In the genomic region with DNA sequence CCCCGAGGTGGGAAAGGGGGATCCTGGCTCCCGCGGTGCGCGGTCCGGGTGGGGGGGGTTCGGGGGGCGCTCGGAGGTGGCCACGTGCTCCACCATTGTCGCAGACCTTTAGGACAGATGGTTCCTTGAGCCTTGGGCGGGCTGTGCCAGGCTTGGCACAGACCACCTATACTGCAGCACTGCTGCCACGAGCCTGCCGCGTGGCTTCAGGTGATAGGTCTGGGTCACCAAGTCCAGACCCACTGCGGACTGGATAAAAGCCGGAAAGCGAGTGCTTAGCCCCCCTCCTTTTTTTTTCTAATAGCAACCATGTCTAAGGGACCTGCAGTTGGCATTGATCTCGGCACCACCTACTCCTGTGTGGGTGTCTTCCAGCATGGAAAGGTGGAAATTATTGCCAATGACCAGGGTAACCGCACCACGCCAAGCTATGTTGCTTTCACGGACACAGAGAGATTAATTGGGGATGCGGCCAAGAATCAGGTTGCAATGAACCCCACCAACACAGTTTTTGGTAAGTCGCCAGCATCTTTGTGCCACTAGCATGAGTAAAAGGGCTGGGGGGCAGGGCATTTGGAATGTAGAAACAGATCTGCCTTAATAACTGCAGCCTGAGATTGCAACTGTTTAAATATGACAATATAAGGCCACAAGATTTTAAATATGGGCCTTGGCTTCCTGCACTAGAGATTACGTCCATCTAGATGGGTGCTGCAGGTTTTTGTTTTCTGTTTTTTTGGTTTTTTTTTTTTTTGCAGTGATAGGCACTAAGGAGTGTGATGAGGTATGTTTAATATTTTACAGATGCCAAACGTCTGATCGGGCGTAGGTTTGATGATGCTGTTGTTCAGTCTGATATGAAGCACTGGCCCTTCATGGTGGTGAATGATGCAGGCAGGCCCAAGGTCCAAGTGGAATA, we compare ENCODE assay signal across 8 mouse cellular contexts. TPM values are rescaled to one million over a fixed set of nuclear protein-coding genes. Genes with fewer than 3 reads are reported as not detected.
DNase-seq lines count a peak whose midpoint lies in the region; ATAC-seq and TF ChIP-seq lines count a peak whose summit lies in the region.
"Not testable (repeated sequence)": the region's sequence is repeated elsewhere in the genome, so short reads cannot be mapped to it uniquely, and the experiment has no call there.

No protein-coding gene starts in this region.

- peak; percentile 38 to 41 for DNase-seq in adrenal gland, adult 18-20 months (ENCODE audit: low spot score in 2 of 2)
- DNase-seq in cerebellum, postnatal 25 days = peak; percentile 80 to 84
- peak; percentile 51 for DNase-seq in hindbrain, embryonic 11.5 days (ENCODE audit: low spot score)
- peak; percentile 66 to 74 for DNase-seq in kidney, postnatal 25 days
- peak; percentile 80 for DNase-seq in midbrain, postnatal 0 days (ENCODE audit: low spot score)
- DNase-seq in thymus, adult 2 months = peak; percentile 22

- under 1% methylated on average over 28 of the region's 28 CpGs for WGBS in forebrain, embryonic 16.5 days
- WGBS in hindbrain, embryonic 11.5 days = 1% methylated on average over 23 of the region's 28 CpGs
- under 1% methylated on average over 28 of the region's 28 CpGs for WGBS in liver, embryonic 15.5 days (ENCODE audit: insufficient replicate concordance)
- WGBS in midbrain, postnatal 0 days = under 1% methylated on average over 27 of the region's 28 CpGs
- under 1% methylated on average over 28 of the region's 28 CpGs for WGBS in thymus, adult 2 months

- peaks cover 30% of the 10 kb centered on the region for H3K36me3 ChIP-seq in forebrain, embryonic 16.5 days (ENCODE audit: control insufficient read depth, insufficient read depth)
- not testable (repeated sequence) for H3K36me3 ChIP-seq in hindbrain, embryonic 11.5 days (ENCODE audit: control insufficient read depth, insufficient read depth, low read length); midbrain, postnatal 0 days (ENCODE audit: insufficient read depth, low read length)
- H3K36me3 ChIP-seq in liver, embryonic 15.5 days (replicated peaks) = peaks cover 49% of the 10 kb centered on the region
- H3K36me3 ChIP-seq in thymus, adult 2 months (ENCODE audit: control insufficient read depth, insufficient read depth, low read length) = peaks cover 40% of the 10 kb centered on the region

- peak overlapping the region; percentile 96 for H3K4me3 ChIP-seq in forebrain, embryonic 16.5 days (replicated peaks; ENCODE audit: low read length)
- H3K4me3 ChIP-seq in hindbrain, embryonic 11.5 days (ENCODE audit: low read depth, low read length) = peak overlapping the region; percentile 83
- H3K4me3 ChIP-seq in liver, embryonic 15.5 days (replicated peaks) = peak overlapping the region; percentile 91
- peak overlapping the region; percentile 94 for H3K4me3 ChIP-seq in midbrain, postnatal 0 days (ENCODE audit: low read depth, low read length)
- H3K4me3 ChIP-seq in thymus, adult 2 months (ENCODE audit: control insufficient read depth, insufficient read depth, low read length) = peak overlapping the region; percentile 91

- H3K27me3 ChIP-seq in forebrain, embryonic 16.5 days (replicated peaks; ENCODE audit: control insufficient read depth, insufficient read depth, low read length); hindbrain, embryonic 11.5 days (ENCODE audit: control insufficient read depth, insufficient read depth, low read length); liver, embryonic 15.5 days; midbrain, postnatal 0 days (ENCODE audit: insufficient read depth, low read length); thymus, adult 2 months (ENCODE audit: control insufficient read depth, insufficient read depth, low read length): not testable (repeated sequence)

- peak overlapping the region; percentile 79 for H3K4me2 ChIP-seq in forebrain, embryonic 16.5 days (ENCODE audit: low read length)
- H3K4me2 ChIP-seq in hindbrain, embryonic 11.5 days (replicated peaks; ENCODE audit: low read depth, low read length) = peak overlapping the region; percentile 74
- H3K4me2 ChIP-seq in liver, embryonic 15.5 days = peak overlapping the region; percentile 85
- peak overlapping the region; percentile 56 for H3K4me2 ChIP-seq in midbrain, postnatal 0 days (ENCODE audit: low read depth, low read length, poor library complexity, severe bottlenecking)

- H3K4me1 ChIP-seq in forebrain, embryonic 16.5 days (replicated peaks; ENCODE audit: control insufficient read depth, insufficient read depth, low read length) = peaks cover 37% of the 10 kb centered on the region
- H3K4me1 ChIP-seq in hindbrain, embryonic 11.5 days (replicated peaks; ENCODE audit: control insufficient read depth, insufficient read depth, low read length); midbrain, postnatal 0 days (ENCODE audit: insufficient read depth, low read length); thymus, adult 2 months (replicated peaks; ENCODE audit: control insufficient read depth, insufficient read depth, low read length): not testable (repeated sequence)
- H3K4me1 ChIP-seq in liver, embryonic 15.5 days (replicated peaks) = peaks cover 43% of the 10 kb centered on the region

- peak overlapping the region; percentile 97 for H3K27ac ChIP-seq in forebrain, embryonic 16.5 days (ENCODE audit: low read length)
- H3K27ac ChIP-seq in hindbrain, embryonic 11.5 days (ENCODE audit: low read depth, low read length) = peak overlapping the region; percentile 98
- peak overlapping the region; percentile 95 for H3K27ac ChIP-seq in liver, embryonic 15.5 days (replicated peaks)
- H3K27ac ChIP-seq in midbrain, postnatal 0 days (ENCODE audit: low read depth, low read length) = peak overlapping the region; percentile 97
- peak overlapping the region; percentile 73 for H3K27ac ChIP-seq in thymus, adult 2 months (ENCODE audit: control insufficient read depth, insufficient read depth, low read length)

- TF ChIP-seq CTCF in midbrain, postnatal 0 days (IDR thresholded peaks at IDR 0.05); thymus, adult 2 months (IDR thresholded peaks at IDR 0.05; ENCODE audit: borderline replicate concordance, control insufficient read depth, extremely low read depth, insufficient read depth, low read length, poor library complexity): not testable (repeated sequence)

- peak overlapping the region; percentile 99 for H3K9ac ChIP-seq in forebrain, embryonic 16.5 days (replicated peaks; ENCODE audit: low read depth, low read length)
- H3K9ac ChIP-seq in hindbrain, embryonic 11.5 days (ENCODE audit: low read depth, low read length) = peak overlapping the region; percentile 99
- peak overlapping the region; percentile 95 for H3K9ac ChIP-seq in liver, embryonic 15.5 days
- peak overlapping the region; percentile 98 for H3K9ac ChIP-seq in midbrain, postnatal 0 days (replicated peaks; ENCODE audit: low read length, poor library complexity, severe bottlenecking)

- peak; percentile 7; the same call in 1 of the 2 replicates for ATAC-seq in forebrain, embryonic 16.5 days
- ATAC-seq in hindbrain, embryonic 11.5 days (ENCODE audit: low FRiP score) = peak; percentile 34
- not testable (repeated sequence) for ATAC-seq in liver, embryonic 15.5 days (ENCODE audit: insufficient read depth)
- peak; percentile 19 for ATAC-seq in midbrain, postnatal 0 days (ENCODE audit: low FRiP score)

- H3K9me3 ChIP-seq in forebrain, embryonic 16.5 days (ENCODE audit: control insufficient read depth, low read length); hindbrain, embryonic 11.5 days (ENCODE audit: control insufficient read depth, low read length); liver, embryonic 15.5 days (replicated peaks); midbrain, postnatal 0 days (ENCODE audit: low read length): not testable (repeated sequence)

- not testable (repeated sequence) for TF ChIP-seq POLR2A in thymus, adult 2 months (IDR thresholded peaks at IDR 0.05; ENCODE audit: control insufficient read depth, extremely low read depth, insufficient read depth, low read length, poor library complexity)

RNA-seq across cellular contexts. Expression of a gene that starts 1.1 kb away (rescaled TPM):
- 1,000 to 10,000 TPM; 3,946 to 4,032 TPM for total RNA-seq in adrenal gland, adult 18-20 months (2021)
- polyA plus RNA-seq in forebrain, embryonic 16.5 days (2015; fragmentation: Nextera tagmentation; extraction: Ambion mirVana) = 3,453 and 3,528 TPM in 2 replicates
- polyA plus RNA-seq in hindbrain, embryonic 11.5 days (2014; fragmentation: Nextera tagmentation; extraction: Ambion mirVana) = 3,718 and 3,764 TPM in 2 replicates
- polyA plus RNA-seq in liver, embryonic 15.5 days (2015; fragmentation: Nextera tagmentation; extraction: Ambion mirVana) = 1,128 and 1,129 TPM in 2 replicates
- 3,665 and 4,346 TPM in 2 replicates for total RNA-seq in midbrain, postnatal 0 days (2014; rRNA removed)
- 2,467 and 2,499 TPM in 2 replicates for polyA plus RNA-seq in midbrain, postnatal 0 days (2015; fragmentation: Nextera tagmentation; extraction: Ambion mirVana)
- 2,928 and 2,969 TPM in 2 replicates for polyA plus RNA-seq in thymus, adult 2 months (2012; rRNA removed)

Comparison
In these comparisons a context has a peak if more than half of its experiments do, and no peak if none do; other contexts are left out.
1. DNase-seq: peak in every context shown above with its lines; median percentile 82 in cerebellum, postnatal 25 days; 80 in midbrain, postnatal 0 days; 70 in kidney, postnatal 25 days; 51 in hindbrain, embryonic 11.5 days; 40 in adrenal gland, adult 18-20 months; 22 in thymus, adult 2 months.